Mouse (Mus musculus): ENCODE data around the gene Ankrd9. TPM values are rescaled to one million over a fixed set of nuclear protein-coding genes. Genes with fewer than 3 reads are reported as not detected.

The Ankrd9 gene
- polyA plus RNA-seq, 1 experiment from 2014 or later = 14.5 TPM

- Histone ChIP-seq H3K4me3 (ENCODE audit: low read depth, low read length) (no peak overlapping the region), H3K4me2 (ENCODE audit: low read depth, severe bottlenecking) (no peak overlapping the region), H3K9me3 (ENCODE audit: control insufficient read depth, low read length) (no peaks in the 10 kb centered on the region), H3K27me3 (ENCODE audit: control insufficient read depth, insufficient read depth, low read length) (no peaks in the 10 kb centered on the region), H3K36me3 (ENCODE audit: control insufficient read depth, insufficient read depth, low read length) (no peaks in the 10 kb centered on the region), H3K27ac (replicated peaks; ENCODE audit: low read depth, low read length) (no peak overlapping the region), H3K4me1 (ENCODE audit: control insufficient read depth, insufficient read depth, low read length) (no peaks in the 10 kb centered on the region), H3K9ac (ENCODE audit: low read length) (no peak overlapping the region)
- DNase-seq (ENCODE audit: low spot score) (no peak), ATAC-seq (ENCODE audit: insufficient number of reproducible peaks, low FRiP score, low TSS enrichment, low read depth) (no peak)
- WGBS = 87% methylated on average over 3 of the region's 3 CpGs
Observed at GRCm38 (mm10) chr12:110993226-110993625, 14.4 kb upstream of the Ankrd9 start.

DNA sequence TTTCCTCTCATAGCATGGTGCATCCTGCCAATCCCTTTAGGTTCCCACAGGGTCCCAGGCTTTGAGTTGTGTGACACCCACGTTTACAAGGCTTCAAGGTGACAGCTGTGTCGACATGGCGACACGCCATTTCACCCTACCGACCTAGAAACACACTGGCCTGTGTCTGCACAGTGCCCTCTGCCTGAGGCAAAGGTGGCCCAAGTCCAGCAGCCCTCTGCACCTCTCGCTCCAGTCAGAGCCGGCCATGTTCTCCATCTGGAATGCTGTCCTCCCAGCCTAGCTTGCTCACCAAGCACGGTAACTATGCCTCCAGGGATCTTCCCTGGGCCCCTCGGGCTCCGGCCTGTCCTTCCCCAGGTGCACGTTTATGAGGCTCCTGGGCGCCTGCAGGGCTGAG, 13.9 kb upstream of the Ankrd9 start:
- H3K4me2 ChIP-seq (ENCODE audit: low read depth, severe bottlenecking) = no peak overlapping the region
- H3K36me3 ChIP-seq (ENCODE audit: control insufficient read depth, insufficient read depth, low read length) = no peaks in the 10 kb centered on the region
- H3K27me3 ChIP-seq (ENCODE audit: control insufficient read depth, insufficient read depth, low read length) = no peaks in the 10 kb centered on the region
- H3K9me3 ChIP-seq (ENCODE audit: control insufficient read depth, low read length) = no peaks in the 10 kb centered on the region
- DNase-seq (ENCODE audit: low spot score) (no peak), ATAC-seq (ENCODE audit: insufficient number of reproducible peaks, low FRiP score, low TSS enrichment, low read depth) (no peak)
- no peak overlapping the region for H3K9ac ChIP-seq (ENCODE audit: low read length)
- H3K4me1 ChIP-seq (ENCODE audit: control insufficient read depth, insufficient read depth, low read length) = no peaks in the 10 kb centered on the region
- H3K4me3 ChIP-seq (ENCODE audit: low read depth, low read length) = peak overlapping the region; percentile 45; the same call in 1 of the 2 replicates
- 80% methylated on average over 12 of the region's 12 CpGs for whole genome bisulfite sequencing
- no peak overlapping the region for H3K27ac ChIP-seq (replicated peaks; ENCODE audit: low read depth, low read length)

- H3K4me3 ChIP-seq (ENCODE audit: low read depth, low read length) = peak overlapping the region; percentile 45
- peak overlapping the region; percentile 68 for H3K9ac ChIP-seq (ENCODE audit: low read length)
- H3K27me3 ChIP-seq (ENCODE audit: control insufficient read depth, insufficient read depth, low read length) = no peaks in the 10 kb centered on the region
- peak; percentile 90 for ATAC-seq (ENCODE audit: insufficient number of reproducible peaks, low FRiP score, low TSS enrichment, low read depth)
- no peaks in the 10 kb centered on the region for H3K4me1 ChIP-seq (ENCODE audit: control insufficient read depth, insufficient read depth, low read length)
- peak overlapping the region; percentile 60 for H3K4me2 ChIP-seq (ENCODE audit: low read depth, severe bottlenecking)
- peak; percentile 97 for DNase-seq (ENCODE audit: low spot score)
- H3K9me3 ChIP-seq (ENCODE audit: control insufficient read depth, low read length) = no peaks in the 10 kb centered on the region
- WGBS = 1% methylated on average over 24 of the region's 24 CpGs
- H3K27ac ChIP-seq (replicated peaks; ENCODE audit: low read depth, low read length) = 0 out of 2 replicates have a peak overlapping the region, but pooled peaks have one; percentile 52
- H3K36me3 ChIP-seq (ENCODE audit: control insufficient read depth, insufficient read depth, low read length) = no peaks in the 10 kb centered on the region
Observed at GRCm38 (mm10) chr12:110992128-110992553, 13.3 kb upstream of the Ankrd9 start.

DNA sequence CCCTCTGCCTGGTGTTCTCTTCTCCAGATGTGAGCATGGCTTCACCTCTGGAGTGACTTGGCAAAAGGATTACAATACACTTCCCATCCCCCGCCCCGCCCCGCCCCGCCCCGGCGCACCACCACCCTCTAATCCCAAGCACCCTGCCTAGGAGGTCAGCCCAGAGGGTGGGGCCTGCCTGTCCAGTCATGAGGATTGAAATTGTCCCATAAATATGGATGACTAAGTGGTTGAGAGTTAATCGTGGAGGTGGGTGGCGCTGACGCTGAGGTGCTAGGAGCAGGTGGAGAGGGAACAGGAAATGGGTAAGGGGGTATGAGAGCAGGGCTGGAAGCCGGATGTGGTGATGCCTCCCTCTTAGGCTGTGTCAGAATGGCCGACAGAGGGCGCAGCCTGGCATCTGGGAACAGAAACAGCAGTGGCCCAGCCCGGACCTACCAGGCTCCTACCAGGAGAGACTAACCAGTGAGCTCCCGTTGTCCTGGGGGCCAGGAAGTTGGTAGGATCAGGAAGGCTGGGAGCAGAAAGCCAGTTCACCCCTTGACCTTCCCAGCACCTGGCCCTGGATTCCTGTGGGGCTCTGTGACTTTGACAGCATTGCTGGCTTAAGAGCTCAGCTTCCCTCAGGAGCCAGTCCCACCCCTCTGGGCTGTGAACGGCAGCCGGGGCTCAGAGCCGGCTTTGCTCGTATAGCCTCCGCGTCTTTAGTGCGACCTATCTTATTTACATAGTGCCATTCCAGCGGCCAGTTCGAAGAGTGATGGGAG, 12.7 kb upstream of the Ankrd9 start:
- H3K9ac ChIP-seq (ENCODE audit: low read length) = peak overlapping the region; percentile 68; the same call in 1 of the 2 replicates
- peak; percentile 87 for DNase-seq (ENCODE audit: low spot score)
- no peaks in the 10 kb centered on the region for H3K9me3 ChIP-seq (ENCODE audit: control insufficient read depth, low read length)
- no peaks in the 10 kb centered on the region for H3K27me3 ChIP-seq (ENCODE audit: control insufficient read depth, insufficient read depth, low read length)
- peak; percentile 83 for ATAC-seq (ENCODE audit: insufficient number of reproducible peaks, low FRiP score, low TSS enrichment, low read depth)
- peak overlapping the region; percentile 45 for H3K4me3 ChIP-seq (ENCODE audit: low read depth, low read length)
- no peaks in the 10 kb centered on the region for H3K36me3 ChIP-seq (ENCODE audit: control insufficient read depth, insufficient read depth, low read length)
- peak overlapping the region; percentile 60 for H3K4me2 ChIP-seq (ENCODE audit: low read depth, severe bottlenecking)
- H3K27ac ChIP-seq (replicated peaks; ENCODE audit: low read depth, low read length) = no peak overlapping the region
- H3K4me1 ChIP-seq (ENCODE audit: control insufficient read depth, insufficient read depth, low read length) = no peaks in the 10 kb centered on the region
- 4% methylated on average over 23 of the region's 23 CpGs for WGBS

DNA sequence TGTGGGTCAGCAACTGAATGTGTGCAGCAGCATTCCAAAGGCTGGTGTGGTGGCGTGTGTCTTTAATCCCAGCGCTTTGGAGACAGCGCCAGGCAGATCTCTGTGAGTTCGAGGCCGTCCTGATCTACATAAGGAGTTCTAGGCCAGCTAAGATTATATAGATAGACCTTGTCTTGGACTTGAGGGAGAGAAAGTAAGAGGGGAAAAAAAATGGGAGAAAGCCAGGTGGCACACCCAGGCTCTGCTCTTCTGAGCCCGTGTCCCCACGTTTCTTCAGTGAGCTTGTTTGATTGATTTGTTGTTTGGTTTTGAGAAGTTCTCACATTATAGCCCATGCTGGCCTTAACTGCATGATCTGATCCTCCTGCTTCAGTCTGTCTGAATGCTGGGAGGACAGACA, 11.7 kb upstream of the Ankrd9 start:
- no peaks in the 10 kb centered on the region for H3K9me3 ChIP-seq (ENCODE audit: control insufficient read depth, low read length)
- no peak overlapping the region for H3K27ac ChIP-seq (replicated peaks; ENCODE audit: low read depth, low read length)
- DNase-seq (ENCODE audit: low spot score) (no peak), ATAC-seq (ENCODE audit: insufficient number of reproducible peaks, low FRiP score, low TSS enrichment, low read depth) (no peak)
- H3K4me2 ChIP-seq (ENCODE audit: low read depth, severe bottlenecking) = no peak overlapping the region
- H3K36me3 ChIP-seq (ENCODE audit: control insufficient read depth, insufficient read depth, low read length) = no peaks in the 10 kb centered on the region
- 92% methylated on average over 7 of the region's 7 CpGs for WGBS
- H3K4me3 ChIP-seq (ENCODE audit: low read depth, low read length) = no peak overlapping the region
- no peaks in the 10 kb centered on the region for H3K4me1 ChIP-seq (ENCODE audit: control insufficient read depth, insufficient read depth, low read length)
- H3K27me3 ChIP-seq (ENCODE audit: control insufficient read depth, insufficient read depth, low read length) = no peaks in the 10 kb centered on the region
- no peak overlapping the region for H3K9ac ChIP-seq (ENCODE audit: low read length)

- no peak overlapping the region for H3K4me2 ChIP-seq (ENCODE audit: low read depth, severe bottlenecking)
- no peak for DNase-seq (ENCODE audit: low spot score)
- no peaks in the 10 kb centered on the region for H3K27me3 ChIP-seq (ENCODE audit: control insufficient read depth, insufficient read depth, low read length)
- H3K27ac ChIP-seq (replicated peaks; ENCODE audit: low read depth, low read length) = no peak overlapping the region
- H3K36me3 ChIP-seq (ENCODE audit: control insufficient read depth, insufficient read depth, low read length) = no peaks in the 10 kb centered on the region
- no peaks in the 10 kb centered on the region for H3K4me1 ChIP-seq (ENCODE audit: control insufficient read depth, insufficient read depth, low read length)
- ATAC-seq (ENCODE audit: insufficient number of reproducible peaks, low FRiP score, low TSS enrichment, low read depth) = no peak
- H3K9me3 ChIP-seq (ENCODE audit: control insufficient read depth, low read length) = no peaks in the 10 kb centered on the region
- no peak overlapping the region for H3K4me3 ChIP-seq (ENCODE audit: low read depth, low read length)
- 89% methylated on average over 3 of the region's 3 CpGs for WGBS
- H3K9ac ChIP-seq (ENCODE audit: low read length) = no peak overlapping the region
Observed at GRCm38 (mm10) chr12:110989409-110989808, 10.6 kb upstream of the Ankrd9 start.

GRCm38 (mm10) chr12:110986536-110987425, 7.9 kb upstream of the Ankrd9 start:
- no peaks in the 10 kb centered on the region for H3K9me3 ChIP-seq (ENCODE audit: control insufficient read depth, low read length)
- no peak overlapping the region for H3K4me3 ChIP-seq (ENCODE audit: low read depth, low read length)
- H3K4me1 ChIP-seq (ENCODE audit: control insufficient read depth, insufficient read depth, low read length) = no peaks in the 10 kb centered on the region
- no peaks in the 10 kb centered on the region for H3K36me3 ChIP-seq (ENCODE audit: control insufficient read depth, insufficient read depth, low read length)
- H3K4me2 ChIP-seq (ENCODE audit: low read depth, severe bottlenecking) = no peak overlapping the region
- no peak for ATAC-seq (ENCODE audit: insufficient number of reproducible peaks, low FRiP score, low TSS enrichment, low read depth)
- H3K27me3 ChIP-seq (ENCODE audit: control insufficient read depth, insufficient read depth, low read length) = no peaks in the 10 kb centered on the region
- H3K27ac ChIP-seq (replicated peaks; ENCODE audit: low read depth, low read length) = no peak overlapping the region
- no peak for DNase-seq (ENCODE audit: low spot score)
- WGBS = 84% methylated on average over 11 of the region's 11 CpGs
- H3K9ac ChIP-seq (ENCODE audit: low read length) = no peak overlapping the region

DNA sequence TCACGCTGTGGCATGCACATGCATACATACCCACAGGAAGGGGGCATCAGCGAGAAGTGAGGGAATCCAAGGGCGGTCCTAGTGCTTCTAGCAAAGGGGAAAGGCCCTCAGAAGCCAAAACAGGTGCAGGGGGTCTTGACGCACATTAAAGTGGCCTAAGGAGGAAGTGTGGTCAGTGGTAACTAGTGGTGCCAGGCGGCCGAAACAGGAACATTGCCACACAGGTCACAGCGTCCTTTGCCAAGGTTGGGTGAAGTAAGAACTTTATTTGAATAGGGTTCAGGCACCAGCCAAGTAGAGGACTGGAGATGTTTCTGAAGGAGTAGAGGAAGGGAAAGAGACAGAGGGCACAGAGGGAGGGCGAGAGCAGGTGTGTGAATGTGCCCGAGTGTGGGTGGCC, 6.3 kb upstream of the Ankrd9 start:
- no peaks in the 10 kb centered on the region for H3K27me3 ChIP-seq (ENCODE audit: control insufficient read depth, insufficient read depth, low read length)
- H3K36me3 ChIP-seq (ENCODE audit: control insufficient read depth, insufficient read depth, low read length) = no peaks in the 10 kb centered on the region
- ATAC-seq (ENCODE audit: insufficient number of reproducible peaks, low FRiP score, low TSS enrichment, low read depth) (no peak), DNase-seq (ENCODE audit: low spot score) (no peak)
- no peak overlapping the region for H3K27ac ChIP-seq (replicated peaks; ENCODE audit: low read depth, low read length)
- no peaks in the 10 kb centered on the region for H3K4me1 ChIP-seq (ENCODE audit: control insufficient read depth, insufficient read depth, low read length)
- 84% methylated on average over 9 of the region's 9 CpGs for WGBS
- no peaks in the 10 kb centered on the region for H3K9me3 ChIP-seq (ENCODE audit: control insufficient read depth, low read length)
- no peak overlapping the region for H3K4me3 ChIP-seq (ENCODE audit: low read depth, low read length)
- H3K4me2 ChIP-seq (ENCODE audit: low read depth, severe bottlenecking) = no peak overlapping the region
- no peak overlapping the region for H3K9ac ChIP-seq (ENCODE audit: low read length)

Data from limb, embryonic 11.5 days (tissue).